Mouse (Mus musculus): ENCODE results near the gene Ccnk.

- TF ChIP-seq CTCF (IDR thresholded peaks at IDR 0.05; ENCODE audit: borderline replicate concordance, insufficient read depth, low read length) (no peak), POLR2A (IDR thresholded peaks at IDR 0.05; ENCODE audit: low read depth, low read length) (no peak)
These were observed 28.8 kb downstream of the Ccnk start for GRCm38 (mm10) chr12:108208216-108208615.

Measured in embryonic fibroblast, embryonic 13.5 days (primary cell).